ENCODE assay signal across 9 mouse cellular contexts in the genomic region with DNA sequence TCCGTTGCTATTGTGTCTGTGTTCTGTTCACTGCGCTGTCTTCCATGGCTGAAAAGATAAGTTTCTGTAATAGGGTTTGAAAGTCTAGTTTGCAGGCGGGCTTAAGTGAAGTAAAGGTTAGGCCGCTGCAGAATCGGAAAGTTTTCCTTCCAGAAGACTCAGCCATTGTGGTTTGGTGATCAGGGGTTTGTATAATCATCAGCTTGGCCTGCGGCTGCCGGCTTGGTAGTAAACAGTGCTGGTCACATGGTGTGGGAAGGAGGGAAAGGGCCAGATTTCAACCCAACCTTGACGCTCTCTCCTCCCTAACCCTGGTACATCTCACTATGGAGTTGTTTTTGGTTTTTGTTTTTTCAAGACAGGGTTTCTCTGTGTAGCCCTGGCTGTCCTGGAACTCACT. TPM values are rescaled to one million over a fixed set of nuclear protein-coding genes. Genes with fewer than 3 reads are reported as not detected.
DNase-seq lines count a peak whose midpoint lies in the region; ATAC-seq lines count a peak whose summit lies in the region.
"Had no signal": no experiment of that assay in that cellular context is flagged by ENCODE, and none has a peak within 500 bp of the region (broad histone marks: within the 10 kb centered on the region; RNA-seq: fewer than 3 reads in every experiment).

No protein-coding gene starts in this region.

- peak overlapping the region; percentile 69 for H3K4me2 ChIP-seq in forebrain, embryonic 12.5 days
- peak overlapping the region; percentile 66; the same call in 1 of the 2 replicates for H3K4me2 ChIP-seq in midbrain, embryonic 12.5 days (replicated peaks)

- no peaks in the 10 kb centered on the region for H3K27me3 ChIP-seq in forebrain, embryonic 12.5 days
- no peaks in the 10 kb centered on the region for H3K27me3 ChIP-seq in midbrain, embryonic 12.5 days

- no peak overlapping the region; the same call in 1 of the 2 replicates for H3K9ac ChIP-seq in forebrain, embryonic 12.5 days
- no peak overlapping the region for H3K9ac ChIP-seq in midbrain, embryonic 12.5 days (replicated peaks)

- no peaks in the 10 kb centered on the region for H3K9me3 ChIP-seq in forebrain, embryonic 12.5 days
- H3K9me3 ChIP-seq in midbrain, embryonic 12.5 days = no peaks in the 10 kb centered on the region

- DNase-seq in heart, adult 11 months = peak; percentile 94
- DNase-seq in heart, postnatal 4 days = no peak
- DNase-seq in kidney, adult 9 months = peak; percentile 86
- no peak for DNase-seq in spleen, postnatal 36 days (ENCODE audit: low spot score in 2 of 2)
- no peak for DNase-seq in gastrocnemius, postnatal 36 days
- DNase-seq in gastrocnemius, adult 8-10 months (ENCODE audit: low spot score in 2 of 2) = no peak
- DNase-seq: adrenal gland, adult 8-10 months had no signal

- 0 out of 2 replicates have a peak overlapping the region, but pooled peaks have one; percentile 81 for H3K4me3 ChIP-seq in forebrain, embryonic 12.5 days (replicated peaks)
- peak overlapping the region; percentile 74; the same call in 1 of the 2 replicates for H3K4me3 ChIP-seq in midbrain, embryonic 12.5 days

- H3K27ac ChIP-seq in forebrain, embryonic 12.5 days = 0 out of 2 replicates have a peak overlapping the region, but pooled peaks have one; percentile 83
- H3K27ac ChIP-seq in midbrain, embryonic 12.5 days (replicated peaks) = no peak overlapping the region

- peaks cover 3% of the 10 kb centered on the region; the same call in 1 of the 2 replicates for H3K36me3 ChIP-seq in forebrain, embryonic 12.5 days (replicated peaks)
- H3K36me3 ChIP-seq in midbrain, embryonic 12.5 days = no peaks in the 10 kb centered on the region

- H3K4me1 ChIP-seq in forebrain, embryonic 12.5 days = peaks cover 27% of the 10 kb centered on the region
- H3K4me1 ChIP-seq in midbrain, embryonic 12.5 days = peaks cover 22% of the 10 kb centered on the region

- ATAC-seq in forebrain, embryonic 12.5 days (ENCODE audit: low FRiP score) = no peak
- no peak for ATAC-seq in midbrain, embryonic 12.5 days (ENCODE audit: low FRiP score, low read depth)

- intact Hi-C loops in gastrocnemius, postnatal 36 days (cut with DNase I) = loop anchor here (5.0 kb wide), 1 partner anchor 35 kb away; no protein-coding TSS in a partner anchor

- WGBS in forebrain, embryonic 12.5 days = 88% methylated on average over 8 of the region's 8 CpGs
- WGBS in midbrain, embryonic 12.5 days = 91% methylated on average over 8 of the region's 8 CpGs

RNA-seq across cellular contexts. Expression of a gene that starts 1.7 kb away (rescaled TPM):
- 100 to 1,000 TPM; 103 to 108 TPM for total RNA-seq in heart, postnatal 4 days (2021)
- polyA plus RNA-seq in forebrain, embryonic 12.5 days (2016; fragmentation: Nextera tagmentation; extraction: Ambion mirVana) = 39.0 and 45.2 TPM in 2 replicates
- 42.4 and 47.0 TPM in 2 replicates for polyA plus RNA-seq in midbrain, embryonic 12.5 days (2016; fragmentation: Nextera tagmentation; extraction: Ambion mirVana)
- total RNA-seq in gastrocnemius, postnatal 36 days (2021) = 10 to 100 TPM; 73.1 to 79.5 TPM
- total RNA-seq in gastrocnemius, adult 8-10 months (2022) = 100 to 1,000 TPM in 3 of 4 experiments, 10 to 100 TPM in 1; 90.5 to 118 (median 104) TPM

RNA-seq across cellular contexts. Expression of a gene that starts 46.5 kb away (rescaled TPM):
- 10 to 100 TPM; 51.7 to 58.8 TPM for total RNA-seq in heart, postnatal 4 days (2021)
- polyA plus RNA-seq in forebrain, embryonic 12.5 days (2016; fragmentation: Nextera tagmentation; extraction: Ambion mirVana) = 15.5 and 19.5 TPM in 2 replicates
- polyA plus RNA-seq in midbrain, embryonic 12.5 days (2016; fragmentation: Nextera tagmentation; extraction: Ambion mirVana) = 15.5 and 17.0 TPM in 2 replicates
- total RNA-seq in gastrocnemius, postnatal 36 days (2021) = 10 to 100 TPM; 12.6 to 13.3 TPM
- total RNA-seq in gastrocnemius, adult 8-10 months (2022) = 10 to 100 TPM; 11.6 to 14.6 (median 12.3) TPM

RNA-seq across cellular contexts. Expression of a gene that starts 47.5 kb away (rescaled TPM):
- total RNA-seq in heart, postnatal 4 days (2021) = 10 to 100 TPM; 13.0 to 14.2 TPM
- 27.1 and 28.4 TPM in 2 replicates for polyA plus RNA-seq in forebrain, embryonic 12.5 days (2016; fragmentation: Nextera tagmentation; extraction: Ambion mirVana)
- 27.9 and 30.9 TPM in 2 replicates for polyA plus RNA-seq in midbrain, embryonic 12.5 days (2016; fragmentation: Nextera tagmentation; extraction: Ambion mirVana)
- total RNA-seq in gastrocnemius, postnatal 36 days (2021) = 1 to 10 TPM; 4.6 to 6.0 TPM
- total RNA-seq in gastrocnemius, adult 8-10 months (2022) = 1 to 10 TPM; 4.8 to 7.2 (median 5.7) TPM

RNA-seq across cellular contexts. Expression of a gene that starts 56.9 kb away (rescaled TPM):
- 10 to 100 TPM; 20.0 to 21.2 TPM for total RNA-seq in heart, postnatal 4 days (2021)
- 2.4 and 2.7 TPM in 2 replicates for polyA plus RNA-seq in forebrain, embryonic 12.5 days (2016; fragmentation: Nextera tagmentation; extraction: Ambion mirVana)
- 3.7 and 4.4 TPM in 2 replicates for polyA plus RNA-seq in midbrain, embryonic 12.5 days (2016; fragmentation: Nextera tagmentation; extraction: Ambion mirVana)
- 1 to 10 TPM; 6.5 to 9.9 TPM for total RNA-seq in gastrocnemius, postnatal 36 days (2021)
- total RNA-seq in gastrocnemius, adult 8-10 months (2022) = 10 to 100 TPM in 2 of 4 experiments, 1 to 10 TPM in 2; 6.6 to 20.8 (median 9.5) TPM

RNA-seq across cellular contexts. Expression of a gene that starts 58.6 kb away (rescaled TPM):
- total RNA-seq in heart, postnatal 4 days (2021) = 100 to 1,000 TPM; 119 to 134 TPM
- polyA plus RNA-seq in forebrain, embryonic 12.5 days (2016; fragmentation: Nextera tagmentation; extraction: Ambion mirVana) = 124 and 137 TPM in 2 replicates
- 137 and 149 TPM in 2 replicates for polyA plus RNA-seq in midbrain, embryonic 12.5 days (2016; fragmentation: Nextera tagmentation; extraction: Ambion mirVana)
- 10 to 100 TPM; 56.4 to 65.7 TPM for total RNA-seq in gastrocnemius, postnatal 36 days (2021)
- 10 to 100 TPM; 60.8 to 77.6 (median 67.7) TPM for total RNA-seq in gastrocnemius, adult 8-10 months (2022)

Comparison
In these comparisons a context has a peak if more than half of its experiments do, and no peak if none do; other contexts are left out.
1. DNase-seq: peak in heart, adult 11 months (single experiment) and kidney, adult 9 months (single experiment); none in heart, postnatal 4 days (single experiment), spleen, postnatal 36 days (0 of 2), gastrocnemius, postnatal 36 days (0 of 2) and gastrocnemius, adult 8-10 months (0 of 2).